Mouse (Mus musculus) cortical plate, adult 2 months (tissue): ENCODE measurements at regions not wholly inside any gene's neighbourhood (a gene's known extent, or its start where the extent isn't known, plus 50 kb on each side); places are given as distances from the start of the nearest gene placed in this dataset.

ENCODE experiments used
- CTCF ChIP-seq: fragments of 200-500 bp; IDR thresholded peaks from 2 replicates; pipeline ENCODE4 v1.5.1; 2011; ENCODE audit warnings: mild to moderate bottlenecking, control low read depth, low read length; ENCODE audit not compliant: insufficient read depth; ENCODE audit errors: extremely low read depth
- POLR2A ChIP-seq: fragments of 200-500 bp; IDR thresholded peaks from 2 replicates; pipeline ENCODE4 v1.6.1; 2011; ENCODE audit warnings: mild to moderate bottlenecking, low read length, control low read depth; ENCODE audit not compliant: insufficient read depth; ENCODE audit errors: extremely low read depth

- TF ChIP-seq POLR2A (no peak), CTCF (no peak)
Measured at GRCm38 (mm10) chrX:99213565-99214153, 77.7 kb downstream of the Efnb1 start.
